Mouse (Mus musculus): ENCODE data around the gene H2-D1. TPM values are rescaled to one million over a fixed set of nuclear protein-coding genes. Genes with fewer than 3 reads are reported as not detected.
"Not testable (repeated sequence)": the region's sequence is repeated elsewhere in the genome, so short reads cannot be mapped to it uniquely, and the experiment has no call there.

H2-D1 gene
- polyA plus RNA-seq, 1 experiment from 2014 or later, result 579 TPM

DNA sequence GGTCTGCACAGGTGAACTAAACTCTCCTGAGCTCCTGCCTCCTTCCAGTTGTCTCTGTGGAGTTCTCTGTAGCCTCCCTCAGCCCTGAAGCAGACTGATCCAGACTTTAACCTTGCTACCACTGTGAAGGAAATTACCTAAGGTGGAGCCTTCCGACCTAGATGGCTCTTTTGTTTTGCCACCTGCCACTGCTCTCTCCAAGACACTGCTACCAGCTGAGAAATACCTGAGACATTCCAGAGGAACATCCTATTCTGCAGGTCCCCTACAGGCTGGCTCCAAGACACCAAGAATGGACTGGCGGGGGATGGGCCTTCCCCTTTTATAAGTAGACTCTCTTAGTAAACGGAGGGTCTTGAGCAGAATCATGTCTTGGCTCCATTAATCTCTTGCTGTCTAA is 17.7 kb downstream of the H2-D1 start:
- Histone ChIP-seq H3K4me3 (ENCODE audit: low read depth, low read length) (no peak overlapping the region), H3K36me3 (ENCODE audit: insufficient read depth, low read length) (no peaks in the 10 kb centered on the region), H3K9me3 (ENCODE audit: low read length) (no peaks in the 10 kb centered on the region), H3K4me2 (replicated peaks; ENCODE audit: low read depth, low read length) (no peak overlapping the region), H3K27ac (ENCODE audit: low read length) (no peak overlapping the region), H3K4me1 (ENCODE audit: insufficient read depth, low read depth, low read length) (no peaks in the 10 kb centered on the region), H3K27me3 (replicated peaks; ENCODE audit: insufficient read depth, low read length) (no peaks in the 10 kb centered on the region; the same call in 1 of the 2 replicates), H3K9ac (replicated peaks; ENCODE audit: low read depth) (no peak overlapping the region)
- TF ChIP-seq CTCF (IDR thresholded peaks at IDR 0.05), result no peak
- TF ChIP-seq EP300 (IDR thresholded peaks at IDR 0.05), result no peak
- ATAC-seq, result no peak
- DNase-seq (ENCODE audit: low spot score), result no peak
- 61% methylated on average over 3 of the region's 3 CpGs for WGBS

DNA sequence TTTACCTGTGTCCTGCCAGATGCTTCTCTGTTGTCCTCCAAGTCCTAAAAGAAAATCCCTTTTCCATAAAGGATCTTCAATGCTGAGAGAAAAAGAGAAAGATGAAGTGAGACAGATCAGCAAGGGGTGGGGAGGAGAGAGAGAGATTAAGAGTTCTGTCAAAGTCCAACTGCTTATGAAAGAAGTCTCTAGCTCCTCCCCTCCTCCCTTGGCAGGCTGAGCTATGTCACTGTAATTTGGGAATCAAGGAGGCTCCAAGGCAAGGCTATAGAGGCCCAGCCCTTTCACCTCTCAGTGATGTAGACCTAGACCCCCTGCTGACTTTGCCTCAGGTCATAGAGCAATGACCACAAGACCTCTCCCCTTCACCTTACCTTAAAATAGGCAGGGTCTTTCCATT is 22.9 kb downstream of the H2-D1 start:
- no peaks in the 10 kb centered on the region for H3K36me3 ChIP-seq (ENCODE audit: insufficient read depth, low read length)
- no peak overlapping the region for H3K9ac ChIP-seq (replicated peaks; ENCODE audit: low read depth)
- no peaks in the 10 kb centered on the region for H3K9me3 ChIP-seq (ENCODE audit: low read length)
- no peaks in the 10 kb centered on the region for H3K4me1 ChIP-seq (ENCODE audit: insufficient read depth, low read depth, low read length)
- H3K27ac ChIP-seq (ENCODE audit: low read length), result no peak overlapping the region
- DNase-seq (ENCODE audit: low spot score) (no peak), ATAC-seq (no peak)
- no peak overlapping the region for H3K4me3 ChIP-seq (ENCODE audit: low read depth, low read length)
- TF ChIP-seq CTCF (IDR thresholded peaks at IDR 0.05) (no peak), EP300 (IDR thresholded peaks at IDR 0.05) (no peak)
- no peaks in the 10 kb centered on the region for H3K27me3 ChIP-seq (replicated peaks; ENCODE audit: insufficient read depth, low read length)
- H3K4me2 ChIP-seq (replicated peaks; ENCODE audit: low read depth, low read length), result no peak overlapping the region

DNA sequence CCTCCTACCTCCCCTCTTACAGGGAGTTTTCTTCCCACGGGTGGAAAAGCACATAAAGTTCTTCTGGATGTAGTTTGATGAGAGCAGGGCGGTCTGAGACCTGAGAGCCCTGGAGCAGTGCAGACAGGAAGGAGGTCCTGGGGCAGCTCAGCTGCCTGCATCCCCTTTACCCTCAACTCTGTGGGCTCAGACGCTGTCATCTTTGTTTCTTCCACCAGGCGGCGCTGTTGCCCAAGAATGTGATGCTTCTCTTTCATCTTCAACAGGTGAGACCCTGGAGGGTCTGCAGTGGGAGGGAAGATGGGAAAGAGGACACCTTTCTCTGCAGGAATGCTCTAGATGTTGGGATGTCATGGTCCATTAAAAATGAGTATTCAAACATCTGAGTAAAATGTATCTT is 33.3 kb downstream of the H2-D1 start:
- H3K36me3 ChIP-seq (ENCODE audit: insufficient read depth, low read length); H3K9ac ChIP-seq (replicated peaks; ENCODE audit: low read depth); H3K27ac ChIP-seq (ENCODE audit: low read length); ATAC-seq; H3K9me3 ChIP-seq (ENCODE audit: low read length); DNase-seq (ENCODE audit: low spot score); H3K27me3 ChIP-seq (replicated peaks; ENCODE audit: insufficient read depth, low read length); H3K4me1 ChIP-seq (ENCODE audit: insufficient read depth, low read depth, low read length); H3K4me2 ChIP-seq (replicated peaks; ENCODE audit: low read depth, low read length); H3K4me3 ChIP-seq (ENCODE audit: low read depth, low read length): not testable (repeated sequence)
- 3% methylated on average over 5 of the region's 5 CpGs for WGBS
- peak; percentile 83 for TF ChIP-seq CTCF (IDR thresholded peaks at IDR 0.05)

DNA sequence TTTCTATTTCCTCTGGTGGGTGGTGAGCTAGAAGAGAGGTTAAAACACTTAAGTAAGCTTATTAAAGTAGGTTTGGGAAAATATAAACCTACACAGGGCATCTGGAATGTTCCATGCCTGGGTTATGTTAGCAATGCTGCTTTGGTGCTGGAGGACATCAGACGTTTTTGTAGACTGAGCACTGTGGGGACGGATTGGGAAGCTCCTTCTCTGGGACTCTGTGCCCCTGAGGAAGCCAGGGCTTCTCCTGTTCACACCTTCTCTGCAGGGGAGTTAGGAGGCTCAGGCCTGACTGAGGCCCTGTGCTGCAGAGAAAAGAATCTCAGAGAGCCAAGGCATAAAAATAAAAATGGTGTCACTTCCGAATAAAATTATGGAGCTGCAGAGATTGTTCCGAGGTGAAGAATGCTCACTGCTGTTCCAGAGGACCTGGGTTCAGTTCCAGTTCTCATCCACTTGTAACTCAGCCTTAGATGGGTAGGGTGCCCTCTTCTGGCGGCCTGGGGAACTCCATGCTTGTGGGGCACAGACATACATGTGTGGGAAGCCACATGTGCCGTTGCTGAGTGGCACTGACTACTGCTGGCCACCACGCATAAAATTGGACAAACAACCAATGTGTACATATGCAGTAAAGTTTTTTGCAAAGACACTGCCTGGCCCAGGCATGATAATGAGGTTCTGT is 37.9 kb downstream of the H2-D1 start:
- not testable (repeated sequence) for DNase-seq (ENCODE audit: low spot score); H3K4me2 ChIP-seq (replicated peaks; ENCODE audit: low read depth, low read length); H3K4me3 ChIP-seq (ENCODE audit: low read depth, low read length); H3K27ac ChIP-seq (ENCODE audit: low read length); H3K9me3 ChIP-seq (ENCODE audit: low read length); H3K27me3 ChIP-seq (replicated peaks; ENCODE audit: insufficient read depth, low read length); ATAC-seq; H3K4me1 ChIP-seq (ENCODE audit: insufficient read depth, low read depth, low read length); H3K36me3 ChIP-seq (ENCODE audit: insufficient read depth, low read length); H3K9ac ChIP-seq (replicated peaks; ENCODE audit: low read depth)
- WGBS, result 85% methylated on average over 7 of the region's 7 CpGs

DNA sequence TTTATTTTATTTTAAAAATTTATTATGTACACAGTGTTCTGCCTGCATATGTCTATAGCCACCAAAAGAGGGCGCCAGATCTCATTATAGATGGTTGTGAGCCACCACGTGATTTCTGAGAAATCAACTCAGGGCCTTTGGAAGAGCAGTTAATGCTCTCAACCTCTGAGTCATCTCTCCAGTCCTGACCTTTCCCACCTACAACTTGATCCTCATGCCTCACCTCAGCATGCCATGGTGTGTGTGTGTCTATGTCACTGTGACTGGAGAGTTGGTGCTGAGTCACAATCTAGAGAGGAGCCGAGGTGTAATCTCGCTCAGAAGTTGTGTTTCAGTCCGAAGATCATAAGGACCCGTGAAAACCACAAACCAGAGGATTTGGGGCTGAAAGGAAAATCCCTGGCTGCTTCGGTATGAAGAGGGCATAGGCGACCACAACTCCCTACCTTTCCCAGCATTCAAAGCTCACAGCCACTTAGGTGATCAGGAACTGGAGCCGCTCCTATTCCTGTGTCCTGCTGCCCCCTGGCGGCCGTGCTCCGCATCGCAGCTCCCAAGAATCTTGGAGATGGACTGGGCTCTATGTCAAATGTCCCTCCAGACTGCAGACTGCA is 39.2 kb downstream of the H2-D1 start:
- Histone ChIP-seq H3K4me3 (ENCODE audit: low read depth, low read length) (no peak overlapping the region), H3K9me3 (ENCODE audit: low read length) (no peaks in the 10 kb centered on the region), H3K4me2 (replicated peaks; ENCODE audit: low read depth, low read length) (no peak overlapping the region), H3K27ac (ENCODE audit: low read length) (no peak overlapping the region), H3K9ac (replicated peaks; ENCODE audit: low read depth) (no peak overlapping the region), H3K27me3 (replicated peaks; ENCODE audit: insufficient read depth, low read length) (no peaks in the 10 kb centered on the region), H3K4me1 (ENCODE audit: insufficient read depth, low read depth, low read length) (no peaks in the 10 kb centered on the region), H3K36me3 (ENCODE audit: insufficient read depth, low read length) (no peaks in the 10 kb centered on the region)
- 25% methylated on average over 13 of the region's 13 CpGs for WGBS
- DNase-seq (ENCODE audit: low spot score) (peak; percentile 71), ATAC-seq (peak; percentile 81)
- TF ChIP-seq EP300 (IDR thresholded peaks at IDR 0.05) (0 out of 2 replicates have a peak, but pooled peaks have one; percentile 11), CTCF (IDR thresholded peaks at IDR 0.05) (peak; percentile 91)

DNA sequence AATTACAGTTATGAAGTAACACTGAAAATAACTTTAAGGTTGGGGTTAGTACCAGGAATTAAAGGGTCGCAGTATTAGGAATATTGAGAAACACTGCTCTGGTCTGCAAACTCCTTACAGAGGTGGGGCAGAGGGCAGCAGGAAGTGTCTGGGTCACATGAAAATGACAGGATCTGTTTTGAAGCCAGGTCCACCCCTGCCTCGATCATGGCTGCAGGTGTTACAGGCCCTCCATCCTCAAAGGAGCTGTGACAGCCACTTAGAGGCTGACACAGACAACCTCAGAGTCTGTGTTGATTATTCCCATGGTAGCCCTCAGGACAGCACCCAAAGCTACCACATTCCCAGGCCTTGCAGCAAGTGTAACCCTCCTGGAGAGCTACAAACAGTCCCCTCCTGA is 40.7 kb downstream of the H2-D1 start:
- no peaks in the 10 kb centered on the region for H3K36me3 ChIP-seq (ENCODE audit: insufficient read depth, low read length)
- no peaks in the 10 kb centered on the region for H3K4me1 ChIP-seq (ENCODE audit: insufficient read depth, low read depth, low read length)
- TF ChIP-seq EP300 (IDR thresholded peaks at IDR 0.05), result no peak
- no peak for TF ChIP-seq CTCF (IDR thresholded peaks at IDR 0.05)
- 64% methylated on average over 2 of the region's 2 CpGs for WGBS
- H3K27me3 ChIP-seq (replicated peaks; ENCODE audit: insufficient read depth, low read length), result no peaks in the 10 kb centered on the region
- no peaks in the 10 kb centered on the region for H3K9me3 ChIP-seq (ENCODE audit: low read length)
- no peak overlapping the region for H3K4me3 ChIP-seq (ENCODE audit: low read depth, low read length)
- H3K4me2 ChIP-seq (replicated peaks; ENCODE audit: low read depth, low read length), result no peak overlapping the region
- DNase-seq (ENCODE audit: low spot score) (no peak), ATAC-seq (no peak)
- no peak overlapping the region for H3K9ac ChIP-seq (replicated peaks; ENCODE audit: low read depth)
- H3K27ac ChIP-seq (ENCODE audit: low read length), result no peak overlapping the region
